8 mouse cellular contexts compared by ENCODE assay signal in genomic region chr12:3427891-3428775, GRCm38 (mm10). TPM values are rescaled to one million over a fixed set of nuclear protein-coding genes. Genes with fewer than 3 reads are reported as not detected.
DNase-seq lines count a peak whose midpoint lies in the region; ATAC-seq lines count a peak whose summit lies in the region.

No protein-coding gene starts in this region.

- no peak overlapping the region for H3K27ac ChIP-seq in neural tube, embryonic 11.5 days (ENCODE audit: low read depth, low read length)
- H3K27ac ChIP-seq in liver, embryonic 11.5 days (ENCODE audit: low read depth, low read length): peak overlapping the region; percentile 100

- no peaks in the 10 kb centered on the region for H3K36me3 ChIP-seq in neural tube, embryonic 11.5 days (ENCODE audit: control insufficient read depth, insufficient read depth, low read length)
- H3K36me3 ChIP-seq in liver, embryonic 11.5 days (ENCODE audit: control insufficient read depth, insufficient read depth, low read length): peaks cover 2% of the 10 kb centered on the region; the same call in 1 of the 2 replicates

- ATAC-seq in neural tube, embryonic 11.5 days (ENCODE audit: insufficient read depth, low FRiP score, low TSS enrichment): no peak
- no peak for ATAC-seq in liver, embryonic 11.5 days (replicated peaks; ENCODE audit: low FRiP score)

- H3K4me3 ChIP-seq in neural tube, embryonic 11.5 days (ENCODE audit: low read depth, low read length): peak overlapping the region; percentile 82
- H3K4me3 ChIP-seq in liver, embryonic 11.5 days (ENCODE audit: low read depth, low read length): peak overlapping the region; percentile 99

- peak overlapping the region; percentile 65 for H3K4me2 ChIP-seq in neural tube, embryonic 11.5 days (ENCODE audit: low read depth)
- H3K4me2 ChIP-seq in liver, embryonic 11.5 days: peak overlapping the region; percentile 87

- no peaks in the 10 kb centered on the region for H3K27me3 ChIP-seq in neural tube, embryonic 11.5 days (ENCODE audit: control insufficient read depth, insufficient read depth, low read length)
- H3K27me3 ChIP-seq in liver, embryonic 11.5 days (replicated peaks; ENCODE audit: control insufficient read depth, insufficient read depth, low read length): no peaks in the 10 kb centered on the region

- 0 out of 2 replicates have a peak, but pooled peaks cover 3% of the 10 kb centered on the region for H3K4me1 ChIP-seq in neural tube, embryonic 11.5 days (ENCODE audit: control insufficient read depth, insufficient read depth, low read length)
- H3K4me1 ChIP-seq in liver, embryonic 11.5 days (replicated peaks; ENCODE audit: control insufficient read depth, insufficient read depth, low read length): peaks cover 18% of the 10 kb centered on the region

- DNase-seq in cerebellum, adult 9-10 months: peak; percentile 62
- DNase-seq in cerebellum, adult 18-20 months: no peak
- DNase-seq in neural tube, embryonic 11.5 days (ENCODE audit: low spot score): no peak
- DNase-seq in neural tube, embryonic 10.5 days (ENCODE audit: extremely low spot score, low spot score): no peak
- no peak for DNase-seq in liver, embryonic 11.5 days (ENCODE audit: low spot score)
- no peak for DNase-seq in embryo, embryonic 10.5 days (ENCODE audit: low spot score)
- no peak for DNase-seq in thymus, postnatal 4 days
- no peak for DNase-seq in gastrocnemius, postnatal 4 days (ENCODE audit: low spot score in 2 of 2)

- H3K9ac ChIP-seq in neural tube, embryonic 11.5 days (ENCODE audit: low read length): no peak overlapping the region
- peak overlapping the region; percentile 99; the same call in 1 of the 2 replicates for H3K9ac ChIP-seq in liver, embryonic 11.5 days (ENCODE audit: low read depth, low read length)

- 68% methylated on average over 11 of the region's 11 CpGs for WGBS in neural tube, embryonic 11.5 days
- WGBS in liver, embryonic 11.5 days: 55% methylated on average over 11 of the region's 11 CpGs

- no peaks in the 10 kb centered on the region for H3K9me3 ChIP-seq in neural tube, embryonic 11.5 days (ENCODE audit: control insufficient read depth, low read length)
- H3K9me3 ChIP-seq in liver, embryonic 11.5 days (ENCODE audit: control insufficient read depth, low read length): no peaks in the 10 kb centered on the region

RNA-seq across cellular contexts. Expression of gene Asxl2, which starts 1.5 kb away (rescaled TPM):
- polyA plus RNA-seq in neural tube, embryonic 11.5 days (2014; fragmentation: Nextera tagmentation; extraction: Ambion mirVana): 13.6 and 15.1 TPM in 2 replicates
- polyA plus RNA-seq in liver, embryonic 11.5 days (2014; fragmentation: Nextera tagmentation; extraction: Ambion mirVana): 21.4 and 23.4 TPM in 2 replicates
- total RNA-seq in gastrocnemius, postnatal 4 days (2021): 10 to 100 TPM; 25.3 to 29.7 TPM
